Mouse (Mus musculus): ENCODE measurements at regions not wholly inside any gene's neighbourhood (a gene's known extent, or its start where the extent isn't known, plus 50 kb on each side); places are given as distances from the start of the nearest gene placed in this dataset.

- no peak for TF ChIP-seq CTCF (IDR thresholded peaks at IDR 0.05; ENCODE audit: extremely low read depth, insufficient read length, insufficient replicate concordance, low read depth, low read length)
- no peak for TF ChIP-seq POLR2A (IDR thresholded peaks at IDR 0.05; ENCODE audit: low read depth, low read length)
Observed at GRCm38 (mm10) chr13:44383322-44383721, 346.0 kb upstream of the Jarid2 start.

Measured in small intestine, adult 2 months (tissue).